Mouse (Mus musculus) stomach, embryonic 15.5 days (tissue): ENCODE results near the gene Npsr1. TPM values are rescaled to one million over a fixed set of nuclear protein-coding genes. Genes with fewer than 3 reads are reported as not detected.

Experiments
- ATAC-seq: fragments of 200-750 bp; cut with Nextera tagmentation; 2 replicates; pipeline ENCODE4 v1.8.0; 2017; ENCODE audit warnings: low read depth, moderate number of reproducible peaks, moderate TSS enrichment; ENCODE audit not compliant: insufficient read depth, low FRiP score
- H3K27ac ChIP-seq: fragments of 300-500 bp; sonication (generic); 2 replicates; pipeline ENCODE4 v1.5.1; 2015; ENCODE audit warnings: mild to moderate bottlenecking, inconsistent platforms
- H3K27me3 ChIP-seq: fragments of 300-500 bp; sonication (generic); replicated peaks from 2 replicates; pipeline ENCODE4 v1.6.1; 2015; ENCODE audit warnings: inconsistent platforms
- H3K36me3 ChIP-seq: fragments of 300-500 bp; sonication (generic); 2 replicates; pipeline ENCODE4 v1.6.1; 2015; ENCODE audit warnings: inconsistent platforms
- H3K4me1 ChIP-seq: fragments of 300-500 bp; sonication (generic); 2 replicates; pipeline ENCODE4 v1.6.1; 2015; ENCODE audit warnings: inconsistent platforms
- H3K4me2 ChIP-seq: fragments of 300-500 bp; sonication (generic); 2 replicates; pipeline ENCODE4 v1.6.1; 2015; ENCODE audit warnings: mild to moderate bottlenecking, inconsistent platforms
- H3K4me3 ChIP-seq: fragments of 300-500 bp; sonication (generic); replicated peaks from 2 replicates; pipeline ENCODE4 v1.5.1; 2015; ENCODE audit warnings: inconsistent platforms
- H3K9ac ChIP-seq: fragments of 300-500 bp; sonication (generic); 2 replicates; pipeline ENCODE4 v1.6.1; 2015; ENCODE audit warnings: inconsistent platforms
- H3K9me3 ChIP-seq: fragments of 300-500 bp; sonication (generic); 2 replicates; pipeline ENCODE4 v1.6.1; 2016; ENCODE audit warnings: inconsistent platforms
- WGBS: fragments of 180-500 bp; shearing (Covaris S2); methylation state at CpG from one replicate; pipeline ENCODE4 v1.1.7; 2015; 5-methylcytosine and 5-hydroxymethylcytosine counted together
- polyA plus RNA-seq: library from polyadenylated mRNA; unstranded; fragments of >200 nt; fragmentation: Nextera tagmentation; extraction: Ambion mirVana; gene quantifications from 2 replicates; pipeline ENCODE4 v1.2.1, GENCODE M21; 2015

Npsr1 gene
- polyA plus RNA-seq: not detected in 2 replicates

GRCm38 (mm10) chr9:24097696-24098095, at the start of gene Npsr1:
TSS of gene Npsr1 (plus strand) at chr9:24097996.
- H3K36me3 ChIP-seq: no peaks in the 10 kb centered on the region
- no peaks in the 10 kb centered on the region for H3K27me3 ChIP-seq
- no peak within 1 kb of the TSS for H3K4me2 ChIP-seq
- no peak within 1 kb of the TSS for H3K4me3 ChIP-seq
- ATAC-seq: no peak
- H3K9me3 ChIP-seq: no peaks in the 10 kb centered on the region
- H3K4me1 ChIP-seq: no peaks in the 10 kb centered on the region
- WGBS: 59% methylated on average over 7 of the region's 7 CpGs
- H3K27ac ChIP-seq: no peak within 1 kb of the TSS
- no peak within 1 kb of the TSS for H3K9ac ChIP-seq

- ATAC-seq: no peak
- Histone ChIP-seq H3K9me3 (no peaks in the 10 kb centered on the region), H3K4me1 (no peaks in the 10 kb centered on the region), H3K9ac (no peak overlapping the region), H3K27ac (no peak overlapping the region), H3K27me3 (no peaks in the 10 kb centered on the region), H3K36me3 (no peaks in the 10 kb centered on the region), H3K4me2 (no peak overlapping the region), H3K4me3 (no peak overlapping the region)
Observed at GRCm38 (mm10) chr9:24051538-24051937, 46.3 kb upstream of the Npsr1 start.

GRCm38 (mm10) chr9:24063251-24063650, 34.5 kb upstream of the Npsr1 start:
- H3K9me3 ChIP-seq: no peaks in the 10 kb centered on the region
- H3K4me2 ChIP-seq: no peak overlapping the region
- ATAC-seq: no peak
- H3K4me3 ChIP-seq: no peak overlapping the region
- no peaks in the 10 kb centered on the region for H3K4me1 ChIP-seq
- H3K9ac ChIP-seq: no peak overlapping the region
- no peaks in the 10 kb centered on the region for H3K27me3 ChIP-seq
- no peak overlapping the region for H3K27ac ChIP-seq
- no peaks in the 10 kb centered on the region for H3K36me3 ChIP-seq

- 70% methylated on average over 1 of the region's 1 CpGs for WGBS
- no peak overlapping the region for H3K27ac ChIP-seq
- no peaks in the 10 kb centered on the region for H3K36me3 ChIP-seq
- no peaks in the 10 kb centered on the region for H3K9me3 ChIP-seq
- H3K4me2 ChIP-seq: no peak overlapping the region
- H3K9ac ChIP-seq: no peak overlapping the region
- no peaks in the 10 kb centered on the region for H3K27me3 ChIP-seq
- ATAC-seq: no peak
- H3K4me3 ChIP-seq: no peak overlapping the region
- H3K4me1 ChIP-seq: no peaks in the 10 kb centered on the region
Observed at GRCm38 (mm10) chr9:24071664-24072063, 26.1 kb upstream of the Npsr1 start.

GRCm38 (mm10) chr9:24077596-24077995, 20.2 kb upstream of the Npsr1 start:
- no peak overlapping the region for H3K4me3 ChIP-seq
- no peaks in the 10 kb centered on the region for H3K27me3 ChIP-seq
- H3K36me3 ChIP-seq: no peaks in the 10 kb centered on the region
- no peak overlapping the region for H3K9ac ChIP-seq
- no peaks in the 10 kb centered on the region for H3K9me3 ChIP-seq
- H3K27ac ChIP-seq: no peak overlapping the region
- H3K4me2 ChIP-seq: no peak overlapping the region
- no peaks in the 10 kb centered on the region for H3K4me1 ChIP-seq
- no peak for ATAC-seq

GRCm38 (mm10) chr9:24091875-24092274, 5.9 kb upstream of the Npsr1 start:
- Histone ChIP-seq H3K27ac (no peak overlapping the region), H3K4me3 (no peak overlapping the region), H3K27me3 (no peaks in the 10 kb centered on the region), H3K9me3 (no peaks in the 10 kb centered on the region), H3K4me1 (no peaks in the 10 kb centered on the region), H3K4me2 (no peak overlapping the region), H3K36me3 (no peaks in the 10 kb centered on the region), H3K9ac (no peak overlapping the region)
- ATAC-seq: no peak

GRCm38 (mm10) chr9:24098526-24098925, 730 bp downstream of the Npsr1 start:
- H3K27ac ChIP-seq: no peak overlapping the region
- H3K4me3 ChIP-seq: no peak overlapping the region
- H3K36me3 ChIP-seq: no peaks in the 10 kb centered on the region
- no peaks in the 10 kb centered on the region for H3K9me3 ChIP-seq
- no peaks in the 10 kb centered on the region for H3K4me1 ChIP-seq
- WGBS: 35% methylated on average over 2 of the region's 2 CpGs
- no peak overlapping the region for H3K9ac ChIP-seq
- no peak overlapping the region for H3K4me2 ChIP-seq
- no peak for ATAC-seq
- H3K27me3 ChIP-seq: no peaks in the 10 kb centered on the region

- ATAC-seq: no peak
- no peaks in the 10 kb centered on the region for H3K9me3 ChIP-seq
Observed at GRCm38 (mm10) chr9:24099631-24100030, 1.8 kb downstream of the Npsr1 start.

GRCm38 (mm10) chr9:24119423-24119822, 21.6 kb downstream of the Npsr1 start:
- WGBS: 43% methylated on average over 4 of the region's 4 CpGs
- ATAC-seq: no peak
- H3K9ac ChIP-seq: no peak overlapping the region
- no peaks in the 10 kb centered on the region for H3K4me1 ChIP-seq
- H3K4me2 ChIP-seq: no peak overlapping the region
- no peaks in the 10 kb centered on the region for H3K9me3 ChIP-seq
- H3K4me3 ChIP-seq: no peak overlapping the region
- no peak overlapping the region for H3K27ac ChIP-seq
- H3K36me3 ChIP-seq: no peaks in the 10 kb centered on the region
- H3K27me3 ChIP-seq: no peaks in the 10 kb centered on the region

More at GRCm38 (mm10) chr9:24099631-24100030, 1.8 kb downstream of the Npsr1 start:
- no peak overlapping the region for H3K4me3 ChIP-seq
- no peaks in the 10 kb centered on the region for H3K4me1 ChIP-seq
- no peak overlapping the region for H3K27ac ChIP-seq
- H3K36me3 ChIP-seq: no peaks in the 10 kb centered on the region
- no peak overlapping the region for H3K9ac ChIP-seq
- no peak overlapping the region for H3K4me2 ChIP-seq
- 81% methylated on average over 4 of the region's 4 CpGs for WGBS
- H3K27me3 ChIP-seq: no peaks in the 10 kb centered on the region

- no peak for ATAC-seq
- no peaks in the 10 kb centered on the region for H3K36me3 ChIP-seq
Observed at GRCm38 (mm10) chr9:24133142-24133541, 35.3 kb downstream of the Npsr1 start.

GRCm38 (mm10) chr9:24136354-24136753, 38.6 kb downstream of the Npsr1 start:
- no peak overlapping the region for H3K4me2 ChIP-seq
- no peaks in the 10 kb centered on the region for H3K9me3 ChIP-seq
- no peak overlapping the region for H3K9ac ChIP-seq
- no peaks in the 10 kb centered on the region for H3K27me3 ChIP-seq
- no peak overlapping the region for H3K4me3 ChIP-seq
- H3K4me1 ChIP-seq: no peaks in the 10 kb centered on the region
- no peaks in the 10 kb centered on the region for H3K36me3 ChIP-seq
- ATAC-seq: no peak
- H3K27ac ChIP-seq: no peak overlapping the region

More at GRCm38 (mm10) chr9:24133142-24133541, 35.3 kb downstream of the Npsr1 start:
- Histone ChIP-seq H3K27ac (no peak overlapping the region), H3K9me3 (no peaks in the 10 kb centered on the region), H3K4me3 (no peak overlapping the region), H3K9ac (no peak overlapping the region), H3K27me3 (no peaks in the 10 kb centered on the region), H3K4me2 (no peak overlapping the region), H3K4me1 (no peaks in the 10 kb centered on the region)
- WGBS: 83% methylated on average over 1 of the region's 1 CpGs

- H3K36me3 ChIP-seq: no peaks in the 10 kb centered on the region
- WGBS: 73% methylated on average over 2 of the region's 2 CpGs
- no peak overlapping the region for H3K27ac ChIP-seq
- H3K9ac ChIP-seq: no peak overlapping the region
- H3K4me3 ChIP-seq: no peak overlapping the region
- no peaks in the 10 kb centered on the region for H3K27me3 ChIP-seq
- H3K4me2 ChIP-seq: no peak overlapping the region
- H3K9me3 ChIP-seq: no peaks in the 10 kb centered on the region
- no peak for ATAC-seq
- no peaks in the 10 kb centered on the region for H3K4me1 ChIP-seq
Observed at GRCm38 (mm10) chr9:24144341-24144740, 46.5 kb downstream of the Npsr1 start.

- Histone ChIP-seq H3K27ac (no peak overlapping the region), H3K4me3 (no peak overlapping the region), H3K36me3 (no peaks in the 10 kb centered on the region), H3K9ac (no peak overlapping the region), H3K4me2 (no peak overlapping the region), H3K9me3 (no peaks in the 10 kb centered on the region), H3K4me1 (no peaks in the 10 kb centered on the region), H3K27me3 (no peaks in the 10 kb centered on the region)
- WGBS: 45% methylated on average over 1 of the region's 1 CpGs
- ATAC-seq: no peak
Observed at GRCm38 (mm10) chr9:24157208-24157607, 59.4 kb downstream of the Npsr1 start.
